Mouse (Mus musculus): Measurements from ENCODE around the gene Calhm6.

Gene Calhm6

GRCm38 (mm10) chr10:34096418-34096883, 31.3 kb downstream of the Calhm6 start, which contains the start of gene Calhm5:
Calhm5 (minus strand) TSS chr10:34096519.
- WGBS: 8% methylated on average over 9 of the region's 9 CpGs

DNA sequence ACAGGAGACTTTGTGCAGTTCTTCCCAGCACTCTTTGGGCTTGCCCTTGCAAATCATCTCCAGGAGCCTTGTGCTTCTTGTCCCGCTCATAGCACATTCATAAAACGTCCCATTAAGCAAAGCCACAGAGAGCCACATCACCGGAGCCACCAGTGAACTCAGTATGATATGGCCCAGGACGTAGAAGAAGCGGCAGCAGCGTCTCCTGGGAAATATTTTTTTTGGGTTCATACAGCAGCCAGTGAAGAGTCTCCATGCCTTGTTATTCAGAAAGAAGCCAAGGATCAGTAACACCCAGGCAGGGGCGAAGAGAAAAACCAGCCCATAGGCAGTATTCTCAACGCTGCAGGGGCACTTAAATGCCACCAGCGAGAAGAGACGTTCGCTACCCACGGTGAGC, 31.8 kb downstream of the Calhm6 start:
- WGBS: 32% methylated on average over 12 of the region's 12 CpGs

DNA sequence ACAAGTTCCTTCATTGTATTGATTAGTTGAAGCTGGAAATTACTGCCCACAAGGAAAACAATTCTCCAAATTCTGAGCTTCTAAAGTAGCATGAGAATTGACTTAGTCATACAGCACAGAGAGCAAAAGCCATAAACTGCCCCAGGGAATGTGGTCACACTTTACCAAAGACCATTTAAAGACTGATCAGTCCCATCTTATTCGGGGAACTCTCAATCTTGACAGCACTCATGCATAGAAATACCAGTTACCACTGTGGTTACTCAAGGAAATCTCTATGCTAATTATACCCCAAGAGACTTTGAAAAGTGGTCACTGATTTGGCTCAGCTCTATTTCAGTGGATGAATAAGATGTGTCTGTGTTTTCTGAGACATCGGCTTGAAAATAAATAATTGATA, 32.6 kb downstream of the Calhm6 start:
- WGBS: 51% methylated on average over 2 of the region's 2 CpGs

GRCm38 (mm10) chr10:34091888-34092287, 35.9 kb downstream of the Calhm6 start:
- 33% methylated on average over 5 of the region's 5 CpGs for WGBS

DNA sequence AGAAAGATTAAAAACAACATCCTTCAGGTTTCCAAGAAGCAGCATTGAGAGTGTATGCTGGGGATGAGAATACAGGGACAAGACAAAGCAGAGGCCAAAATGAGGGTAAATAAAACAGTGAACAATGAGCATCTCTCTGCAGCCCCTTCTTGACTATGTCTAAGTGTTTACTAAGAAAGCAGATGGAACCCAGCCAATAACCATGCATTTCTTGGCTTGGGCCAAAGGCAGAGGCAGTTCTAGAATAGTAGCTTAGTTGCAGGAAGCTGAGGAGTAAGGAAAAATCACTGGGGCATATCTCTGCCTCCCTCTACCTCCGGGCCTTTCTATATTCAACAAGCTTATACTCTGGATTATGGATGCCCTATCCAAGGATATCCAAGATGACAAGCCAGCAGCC, 37.3 kb downstream of the Calhm6 start:
- WGBS: 33% methylated on average over 1 of the region's 1 CpGs

GRCm38 (mm10) chr10:34089517-34089916, 38.3 kb downstream of the Calhm6 start:
- 81% methylated on average over 3 of the region's 3 CpGs for WGBS

GRCm38 (mm10) chr10:34088515-34088914, 39.3 kb downstream of the Calhm6 start:
- 83% methylated on average over 2 of the region's 2 CpGs for WGBS

DNA sequence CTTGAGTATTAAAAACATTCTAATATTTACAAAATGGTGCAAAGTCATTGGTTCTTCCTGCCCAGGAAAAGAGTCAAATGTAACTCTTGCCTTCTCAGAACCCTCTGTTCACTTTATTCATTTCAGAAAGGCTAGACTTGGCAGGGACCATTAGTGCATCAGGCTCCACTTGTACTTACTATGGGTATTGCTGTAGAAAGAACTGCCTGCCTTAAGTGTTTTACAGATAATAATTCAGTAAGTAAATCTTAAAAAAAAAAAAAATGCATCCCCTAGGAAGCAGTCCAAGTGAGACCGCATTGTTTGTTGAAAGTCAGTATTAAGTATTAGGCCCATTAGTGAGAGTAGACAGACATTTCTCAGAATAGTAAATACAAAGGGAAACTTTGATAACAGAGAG, 41.3 kb downstream of the Calhm6 start:
- 87% methylated on average over 1 of the region's 1 CpGs for WGBS

All from cerebral cortex, adult 2 months (tissue).